Mouse (Mus musculus) limb, embryonic 14.5 days (tissue): ENCODE results near the gene Ankrd44. TPM values are rescaled to one million over a fixed set of nuclear protein-coding genes. Genes with fewer than 3 reads are reported as not detected.

ENCODE experiments used
- ATAC-seq: fragments of 200-750 bp; cut with Nextera tagmentation; 2 replicates; pipeline ENCODE4 v1.8.0; 2017; ENCODE audit warnings: low read depth, moderate number of reproducible peaks, moderate TSS enrichment; ENCODE audit not compliant: low FRiP score
- DNase-seq: peaks from one replicate; pipeline ENCODE4 v3.0.0-alpha.2; 2015; ENCODE audit warnings: low spot score
- H3K27ac ChIP-seq: fragments of 300-500 bp; sonication (generic); replicated peaks from 2 replicates; pipeline ENCODE4 v1.5.1; 2014; ENCODE audit warnings: low read depth, mild to moderate bottlenecking, low read length, moderate library complexity, mixed read lengths
- H3K27me3 ChIP-seq: fragments of 300-500 bp; sonication (generic); 2 replicates; pipeline ENCODE4 v1.6.1; 2014; ENCODE audit warnings: low read length, mixed read lengths; ENCODE audit not compliant: control insufficient read depth, insufficient read depth
- H3K36me3 ChIP-seq: fragments of 300-500 bp; sonication (generic); 2 replicates; pipeline ENCODE4 v1.6.1; 2014; ENCODE audit warnings: mild to moderate bottlenecking, low read length, moderate library complexity, mixed read lengths; ENCODE audit not compliant: control insufficient read depth, insufficient read depth
- H3K4me1 ChIP-seq: fragments of 300-500 bp; sonication (generic); 2 replicates; pipeline ENCODE4 v1.6.1; 2014; ENCODE audit warnings: antibody characterized with exemption, low read length, mixed read lengths; ENCODE audit not compliant: control insufficient read depth, insufficient read depth
- H3K4me2 ChIP-seq: fragments of 300-500 bp; sonication (generic); replicated peaks from 2 replicates; pipeline ENCODE4 v1.6.1; 2014; ENCODE audit warnings: low read depth, mild to moderate bottlenecking, low read length, moderate library complexity; ENCODE audit not compliant: severe bottlenecking
- H3K4me3 ChIP-seq: fragments of 300-500 bp; sonication (generic); replicated peaks from 2 replicates; pipeline ENCODE4 v1.5.1; 2014; ENCODE audit warnings: low read length
- H3K9ac ChIP-seq: fragments of 300-500 bp; sonication (generic); 2 replicates; pipeline ENCODE4 v1.6.1; 2014; ENCODE audit warnings: mild to moderate bottlenecking, low read depth, low read length, moderate library complexity; ENCODE audit not compliant: severe bottlenecking
- H3K9me3 ChIP-seq: fragments of 300-500 bp; sonication (generic); 2 replicates; pipeline ENCODE4 v1.6.1; 2016; ENCODE audit warnings: low read length; ENCODE audit not compliant: control insufficient read depth
- POLR2A ChIP-seq: fragments of 200-500 bp; IDR thresholded peaks from 2 replicates; pipeline ENCODE4 v1.8.0; 2012; ENCODE audit warnings: inconsistent platforms, mild to moderate bottlenecking, moderate library complexity, borderline replicate concordance; ENCODE audit not compliant: insufficient read depth, insufficient read length; ENCODE audit errors: extremely low read depth
- WGBS: fragments of 180-500 bp; shearing (Covaris S2); extraction: QIAGEN DNeasy Blood & Tissue Kit; methylation state at CpG from one replicate; pipeline ENCODE4 v1.1.7; 2014; 5-methylcytosine and 5-hydroxymethylcytosine counted together
- polyA plus RNA-seq, 2 experiments: library from polyadenylated mRNA; depleted of rRNA in 1 of 2; stranded (reverse) in 1 of 2; unstranded in 1 of 2; fragments of >200 nt; fragmentation: Nextera tagmentation in 1 of 2; extraction: Ambion mirVana in 1 of 2; gene quantifications; 2 replicates each; pipeline versions ENCODE4 v1.2.1 to v1.2.3; 2012 to 2014

Gene Ankrd44
- polyA plus RNA-seq, 2 experiments = 23.5 to 38.8 TPM

DNA sequence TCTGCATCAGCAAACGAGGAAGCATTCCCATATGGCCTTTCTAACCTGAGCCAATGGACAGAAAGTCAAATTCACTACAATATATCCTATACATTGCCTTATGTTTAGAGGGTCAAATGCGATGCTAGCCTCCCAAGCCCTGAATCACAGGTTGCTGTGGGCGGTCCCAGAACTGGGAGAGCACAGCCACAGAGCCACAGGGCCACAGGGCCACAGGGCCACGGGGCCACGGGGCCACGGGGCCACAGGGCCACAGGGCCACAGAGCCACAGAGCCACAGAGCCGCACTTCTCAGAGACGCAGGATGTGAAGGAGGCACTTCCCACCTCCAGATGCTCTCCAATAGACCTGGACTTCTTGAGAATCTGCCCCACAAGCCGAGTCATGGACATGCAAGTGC is 121.8 kb downstream of the Ankrd44 start:
- WGBS = 89% methylated on average over 9 of the region's 9 CpGs
- TF ChIP-seq POLR2A = no peak
- Histone ChIP-seq H3K4me2 (no peak overlapping the region), H3K27ac (no peak overlapping the region), H3K27me3 (no peaks in the 10 kb centered on the region), H3K4me1 (no peaks in the 10 kb centered on the region; the same call in 1 of the 2 replicates), H3K9ac (no peak overlapping the region), H3K9me3 (no peaks in the 10 kb centered on the region), H3K36me3 (no peaks in the 10 kb centered on the region), H3K4me3 (no peak overlapping the region)
- no peak for ATAC-seq
- DNase-seq = no peak

- no peak overlapping the region for H3K4me2 ChIP-seq
- DNase-seq (no peak), ATAC-seq (no peak)
- no peak overlapping the region for H3K9ac ChIP-seq
- TF ChIP-seq POLR2A = no peak
- 41% methylated on average over 11 of the region's 11 CpGs for WGBS
- H3K27ac ChIP-seq = no peak overlapping the region
- H3K27me3 ChIP-seq = no peaks in the 10 kb centered on the region
- H3K4me1 ChIP-seq = no peaks in the 10 kb centered on the region; the same call in 1 of the 2 replicates
- H3K4me3 ChIP-seq = no peak overlapping the region
- no peaks in the 10 kb centered on the region for H3K9me3 ChIP-seq
- H3K36me3 ChIP-seq = no peaks in the 10 kb centered on the region
Observed at GRCm38 (mm10) chr1:54802703-54803102, 123.5 kb downstream of the Ankrd44 start.

DNA sequence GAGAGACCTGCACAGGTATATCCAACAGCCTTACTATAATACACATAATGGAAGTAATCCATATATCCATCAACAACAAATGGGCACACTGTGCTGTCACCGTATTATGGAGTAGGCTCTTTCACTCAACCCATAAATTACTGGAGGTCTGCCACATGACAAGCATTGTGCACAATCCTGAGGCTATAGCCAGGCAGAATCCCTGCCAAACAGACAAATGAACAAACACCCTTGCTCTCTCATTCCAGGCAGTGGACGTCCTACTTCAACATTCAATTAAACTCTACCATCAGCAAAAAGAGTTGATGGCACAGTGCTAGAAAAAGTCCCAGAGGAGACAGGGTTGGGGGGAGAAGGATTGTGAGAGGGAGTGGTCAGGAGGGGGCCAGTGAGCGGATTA is 124.9 kb downstream of the Ankrd44 start:
- H3K4me3 ChIP-seq = no peak overlapping the region
- H3K4me2 ChIP-seq = no peak overlapping the region
- H3K27ac ChIP-seq = no peak overlapping the region
- H3K4me1 ChIP-seq = no peaks in the 10 kb centered on the region; the same call in 1 of the 2 replicates
- ATAC-seq = no peak; the same call in 1 of the 2 replicates
- no peak for DNase-seq
- no peak for TF ChIP-seq POLR2A
- WGBS = 72% methylated on average over 2 of the region's 3 CpGs
- H3K9ac ChIP-seq = no peak overlapping the region
- H3K36me3 ChIP-seq = no peaks in the 10 kb centered on the region
- no peaks in the 10 kb centered on the region for H3K9me3 ChIP-seq
- no peaks in the 10 kb centered on the region for H3K27me3 ChIP-seq

- no peak for TF ChIP-seq POLR2A
Observed at GRCm38 (mm10) chr1:54799421-54799820, 126.8 kb downstream of the Ankrd44 start.

GRCm38 (mm10) chr1:54798415-54798814 is 127.8 kb downstream of the Ankrd44 start:
- Histone ChIP-seq H3K9ac (no peak overlapping the region), H3K9me3 (no peaks in the 10 kb centered on the region), H3K36me3 (no peaks in the 10 kb centered on the region), H3K4me1 (no peaks in the 10 kb centered on the region; the same call in 1 of the 2 replicates), H3K4me2 (no peak overlapping the region), H3K27ac (no peak overlapping the region), H3K27me3 (no peaks in the 10 kb centered on the region), H3K4me3 (no peak overlapping the region)
- ATAC-seq (no peak), DNase-seq (no peak)
- 80% methylated on average over 3 of the region's 3 CpGs for WGBS
- TF ChIP-seq POLR2A = no peak

More at GRCm38 (mm10) chr1:54799421-54799820, 126.8 kb downstream of the Ankrd44 start:
- Histone ChIP-seq H3K4me1 (no peaks in the 10 kb centered on the region; the same call in 1 of the 2 replicates), H3K36me3 (no peaks in the 10 kb centered on the region), H3K27me3 (no peaks in the 10 kb centered on the region), H3K4me2 (no peak overlapping the region), H3K9ac (no peak overlapping the region), H3K9me3 (no peaks in the 10 kb centered on the region), H3K4me3 (no peak overlapping the region), H3K27ac (no peak overlapping the region)
- 48% methylated on average over 1 of the region's 1 CpGs for WGBS
- no peak for ATAC-seq
- DNase-seq = peak; percentile 30

DNA sequence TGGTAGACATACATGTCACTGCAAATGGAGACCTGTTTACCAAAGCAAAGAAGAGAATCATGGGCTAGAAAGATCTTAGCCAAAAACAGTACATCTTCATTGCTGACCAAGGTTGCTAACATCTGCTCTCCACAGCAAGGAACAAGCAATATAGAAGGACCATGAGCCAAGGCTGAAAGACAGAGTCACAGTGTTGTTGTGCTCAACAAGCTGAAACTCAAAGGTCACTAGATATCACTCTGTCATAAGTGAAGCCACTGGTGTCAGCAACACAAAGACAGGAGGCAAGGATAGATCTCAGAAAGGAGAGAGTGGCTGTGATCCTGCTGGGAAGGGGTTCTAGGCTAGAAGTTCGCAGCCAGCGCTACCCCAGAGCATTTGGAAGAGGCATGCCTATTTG is 131.5 kb downstream of the Ankrd44 start:
- Histone ChIP-seq H3K27ac (no peak overlapping the region), H3K36me3 (no peaks in the 10 kb centered on the region), H3K4me2 (no peak overlapping the region), H3K4me3 (no peak overlapping the region), H3K9ac (no peak overlapping the region), H3K4me1 (no peaks in the 10 kb centered on the region), H3K9me3 (no peaks in the 10 kb centered on the region), H3K27me3 (no peaks in the 10 kb centered on the region)
- no peak for ATAC-seq
- WGBS = 92% methylated on average over 2 of the region's 2 CpGs
- DNase-seq = no peak
- TF ChIP-seq POLR2A = no peak
